In the genomic region with DNA sequence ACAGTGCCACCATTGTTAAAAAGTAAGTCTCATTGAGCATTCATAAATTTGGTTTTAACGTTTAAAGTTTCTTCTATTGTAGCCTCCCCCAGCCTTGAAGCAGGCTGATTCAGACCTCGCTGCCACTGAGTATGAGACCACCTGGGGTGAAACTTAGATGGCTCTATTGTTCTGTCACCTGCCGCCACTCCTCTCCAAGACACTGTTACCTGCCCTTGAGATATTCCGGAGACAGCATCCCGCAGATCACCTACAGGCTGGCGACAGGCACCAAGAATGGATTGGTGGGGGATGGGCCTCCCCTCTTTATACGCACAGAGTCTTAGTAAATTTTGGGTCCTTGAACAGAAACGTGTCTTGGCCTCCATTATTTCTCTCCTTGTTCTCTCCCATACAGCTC, we compare ENCODE assay signal across 16 mouse cellular contexts.
A peak's percentile ranks its signal among the peaks of the same experiment; 100 is the strongest.
DNase-seq lines count a peak whose midpoint lies in the region.
"Had no signal": no experiment of that assay in that cellular context is flagged by ENCODE, and none has a peak within 500 bp of the region (broad histone marks: within the 10 kb centered on the region; RNA-seq: fewer than 3 reads in every experiment).

No protein-coding gene starts in this region.

- DNase-seq in ES-CJ7 (ENCODE audit: low read depth, low spot score), result peak; percentile 89
- DNase-seq in R1 (ENCODE audit: low read depth, low spot score), result peak; percentile 85
- DNase-seq in adrenal gland, adult (ENCODE audit: inconsistent age in 2 of 2, low spot score in 1 of 2), result no peak
- DNase-seq in heart, adult 11 months, result no peak
- DNase-seq in right cerebral cortex, postnatal 14 days, result no peak
- DNase-seq: adrenal gland, adult 2 months; adrenal gland, postnatal 10 days; adrenal gland, postnatal 25 days; cerebellum, adult 11 months; cerebellum, adult 18-20 months; cerebellum, adult 8-10 months; cerebellum, adult 9-11 months; cerebellum, postnatal 14 days; cerebellum, postnatal 36 days; embryo, embryonic 11 days; forebrain, postnatal 0 days had no signal

Comparison
In these comparisons a context has a peak if more than half of its experiments do, and no peak if none do; other contexts are left out.
1. DNase-seq: peak in ES-CJ7 (single experiment) and R1 (single experiment); none in adrenal gland, adult (0 of 2), heart, adult 11 months (single experiment) and right cerebral cortex, postnatal 14 days (single experiment).